9 mouse cellular contexts compared by ENCODE assay signal in genomic region chr7:110804266-110804665, GRCm38 (mm10). TPM values are rescaled to one million over a fixed set of nuclear protein-coding genes. Genes with fewer than 3 reads are reported as not detected.
A peak's percentile ranks its signal among the peaks of the same experiment; 100 is the strongest.
DNase-seq lines count a peak whose midpoint lies in the region; ATAC-seq and TF ChIP-seq lines count a peak whose summit lies in the region.
"Had no signal": no experiment of that assay in that cellular context is flagged by ENCODE, and none has a peak within 500 bp of the region (broad histone marks: within the 10 kb centered on the region; RNA-seq: fewer than 3 reads in every experiment).

No protein-coding gene starts in this region.

- 0 out of 2 replicates have a peak, but pooled peaks have one; percentile 11 for ATAC-seq in forebrain, embryonic 15.5 days (replicated peaks)
- no peak for ATAC-seq in forebrain, embryonic 12.5 days (ENCODE audit: low FRiP score)
- 0 out of 2 replicates have a peak, but pooled peaks have one; percentile 16 for ATAC-seq in liver, postnatal 0 days

- H3K4me3 ChIP-seq in forebrain, embryonic 15.5 days, result no peak overlapping the region
- no peak overlapping the region for H3K4me3 ChIP-seq in forebrain, embryonic 12.5 days (replicated peaks)
- no peak overlapping the region for H3K4me3 ChIP-seq in liver, postnatal 0 days (ENCODE audit: low read depth, low read length)
- H3K4me3 ChIP-seq: myocyte had no signal

- intact Hi-C loops in heart, postnatal 14 days (cut with DNase I), result loop anchor here (5.0 kb wide), 3 partner anchors 157 to 517 kb away; no protein-coding TSS in a partner anchor

- no peaks in the 10 kb centered on the region for H3K27me3 ChIP-seq in forebrain, embryonic 15.5 days
- no peaks in the 10 kb centered on the region for H3K27me3 ChIP-seq in forebrain, embryonic 12.5 days
- H3K27me3 ChIP-seq in liver, postnatal 0 days (ENCODE audit: insufficient read depth, low read length), result no peaks in the 10 kb centered on the region

- 73% methylated on average over 3 of the region's 3 CpGs for WGBS in forebrain, embryonic 15.5 days
- WGBS in forebrain, embryonic 12.5 days, result 78% methylated on average over 3 of the region's 3 CpGs
- 68% methylated on average over 3 of the region's 3 CpGs for WGBS in liver, postnatal 0 days (ENCODE audit: insufficient replicate concordance)

- no peak overlapping the region for H3K4me2 ChIP-seq in forebrain, embryonic 15.5 days (replicated peaks)
- H3K4me2 ChIP-seq in forebrain, embryonic 12.5 days, result no peak overlapping the region
- H3K4me2 ChIP-seq in liver, postnatal 0 days (ENCODE audit: low read depth, low read length), result no peak overlapping the region

- no peak for TF ChIP-seq EP300 in liver, postnatal 0 days (IDR thresholded peaks at IDR 0.05; ENCODE audit: low read depth)

- H3K4me1 ChIP-seq in forebrain, embryonic 15.5 days, result peaks cover 4% of the 10 kb centered on the region; the same call in 1 of the 2 replicates
- H3K4me1 ChIP-seq in forebrain, embryonic 12.5 days, result no peaks in the 10 kb centered on the region
- no peaks in the 10 kb centered on the region for H3K4me1 ChIP-seq in liver, postnatal 0 days (ENCODE audit: insufficient read depth)

- H3K36me3 ChIP-seq in forebrain, embryonic 15.5 days, result no peaks in the 10 kb centered on the region
- no peaks in the 10 kb centered on the region for H3K36me3 ChIP-seq in forebrain, embryonic 12.5 days (replicated peaks)
- H3K36me3 ChIP-seq in liver, postnatal 0 days (replicated peaks; ENCODE audit: insufficient read depth, low read length), result peaks cover 68% of the 10 kb centered on the region

- no peak for DNase-seq in liver, postnatal 0 days
- no peak for DNase-seq in liver
- peak; percentile 49 to 60 for DNase-seq in heart, postnatal 14 days
- DNase-seq in right cerebral cortex, postnatal 10 days (ENCODE audit: low spot score in 2 of 2), result peak; percentile 84 to 89
- no peak for DNase-seq in spleen, adult 12 weeks (ENCODE audit: low spot score)
- no peak for DNase-seq in embryo, embryonic 10.5 days (ENCODE audit: low spot score)

- H3K27ac ChIP-seq in forebrain, embryonic 15.5 days (replicated peaks), result no peak overlapping the region
- no peak overlapping the region for H3K27ac ChIP-seq in forebrain, embryonic 12.5 days
- no peak overlapping the region for H3K27ac ChIP-seq in liver, postnatal 0 days (ENCODE audit: low read depth)

- H3K9ac ChIP-seq in forebrain, embryonic 15.5 days (replicated peaks), result no peak overlapping the region
- H3K9ac ChIP-seq in forebrain, embryonic 12.5 days, result no peak overlapping the region
- no peak overlapping the region for H3K9ac ChIP-seq in liver, postnatal 0 days (replicated peaks)

- no peak for TF ChIP-seq CTCF in liver, postnatal 0 days (IDR thresholded peaks at IDR 0.05; ENCODE audit: low read depth)

- H3K9me3 ChIP-seq in forebrain, embryonic 15.5 days, result no peaks in the 10 kb centered on the region
- H3K9me3 ChIP-seq in forebrain, embryonic 12.5 days, result no peaks in the 10 kb centered on the region
- no peaks in the 10 kb centered on the region for H3K9me3 ChIP-seq in liver, postnatal 0 days (ENCODE audit: low read length)

RNA-seq across cellular contexts. Expression of gene Ampd3, which starts 36.3 kb away (rescaled TPM):
- polyA plus RNA-seq in forebrain, embryonic 15.5 days (2015; fragmentation: Nextera tagmentation; extraction: Ambion mirVana), result 4.4 and 4.8 TPM in 2 replicates
- 0.94 and 1.2 TPM in 2 replicates for polyA plus RNA-seq in forebrain, embryonic 12.5 days (2016; fragmentation: Nextera tagmentation; extraction: Ambion mirVana)
- polyA plus RNA-seq in liver, postnatal 0 days (2015; fragmentation: Nextera tagmentation; extraction: Ambion mirVana), result 12.3 and 16.6 TPM in 2 replicates
- 10 to 100 TPM; 41.2 to 41.7 TPM for total RNA-seq in heart, postnatal 14 days (2021)

RNA-seq across cellular contexts. Expression of gene Rnf141, which starts 40.0 kb away (rescaled TPM):
- polyA plus RNA-seq in forebrain, embryonic 15.5 days (2015; fragmentation: Nextera tagmentation; extraction: Ambion mirVana), result 36.1 and 41.1 TPM in 2 replicates
- polyA plus RNA-seq in forebrain, embryonic 12.5 days (2016; fragmentation: Nextera tagmentation; extraction: Ambion mirVana), result 25.8 and 29.1 TPM in 2 replicates
- polyA plus RNA-seq in liver, postnatal 0 days (2015; fragmentation: Nextera tagmentation; extraction: Ambion mirVana), result 21.9 and 22.9 TPM in 2 replicates
- 10 to 100 TPM; 36.8 to 44.0 TPM for total RNA-seq in heart, postnatal 14 days (2021)

RNA-seq across cellular contexts. Expression of gene Lyve1, which starts 58.8 kb away (rescaled TPM):
- polyA plus RNA-seq in forebrain, embryonic 15.5 days (2015; fragmentation: Nextera tagmentation; extraction: Ambion mirVana), result 3.5 and 4.1 TPM in 2 replicates
- 3.0 and 3.3 TPM in 2 replicates for polyA plus RNA-seq in forebrain, embryonic 12.5 days (2016; fragmentation: Nextera tagmentation; extraction: Ambion mirVana)
- polyA plus RNA-seq in liver, postnatal 0 days (2015; fragmentation: Nextera tagmentation; extraction: Ambion mirVana), result 37.4 and 45.7 TPM in 2 replicates
- 10 to 100 TPM; 21.5 to 22.8 TPM for total RNA-seq in heart, postnatal 14 days (2021)
- polyA plus RNA-seq: myocyte had no signal

Comparison
In these comparisons a context has a peak if more than half of its experiments do, and no peak if none do; other contexts are left out.
1. DNase-seq: peak in heart, postnatal 14 days (2 of 2) and right cerebral cortex, postnatal 10 days (2 of 2); none in liver, postnatal 0 days (single experiment), liver (single experiment), spleen, adult 12 weeks (single experiment) and embryo, embryonic 10.5 days (single experiment).